Mouse (Mus musculus): ENCODE results near the gene Rpl37.

Gene Rpl37

DNA sequence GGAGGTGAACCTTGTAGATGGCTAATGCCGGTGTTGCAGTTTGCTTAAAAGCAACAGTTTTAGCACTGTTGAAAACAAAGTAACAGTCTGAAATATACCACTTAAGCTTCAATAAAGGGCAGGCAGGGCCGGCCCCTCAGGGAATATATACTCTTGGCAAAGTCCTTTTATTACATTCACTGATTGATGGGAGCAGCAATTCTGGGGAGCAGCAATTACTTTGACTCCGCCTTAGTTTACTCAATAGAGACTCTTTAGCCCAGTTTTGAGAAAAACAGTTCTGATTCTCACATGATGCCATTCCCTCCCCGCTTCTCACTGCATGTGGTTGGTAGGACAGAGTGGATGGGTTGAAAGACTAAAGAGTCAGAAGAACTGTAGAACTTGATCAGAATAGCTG lies 32.7 kb downstream of the Rpl37 start:
- no peak for DNase-seq (ENCODE audit: inconsistent ontology term)

DNA sequence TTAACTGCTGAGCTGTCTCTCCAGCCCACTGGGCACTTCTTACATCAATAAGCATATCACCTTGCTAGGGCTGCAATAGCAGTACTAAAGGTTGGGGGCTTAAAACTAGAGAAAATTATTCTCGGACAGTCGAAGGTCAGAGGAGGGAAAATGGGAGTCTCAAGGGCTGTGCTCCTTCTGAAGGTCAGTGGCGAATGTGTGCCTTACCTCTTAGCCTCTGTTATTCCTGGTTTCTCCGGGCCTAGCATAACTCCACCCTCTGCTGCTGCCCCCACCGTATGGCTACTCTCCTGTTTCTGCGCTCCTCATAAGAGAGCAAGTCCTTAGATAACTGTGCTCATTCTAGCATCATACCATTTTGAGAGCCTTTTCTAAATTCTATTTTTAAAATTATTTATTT lies 35.7 kb downstream of the Rpl37 start:
- no peak for DNase-seq (ENCODE audit: inconsistent ontology term)

DNA sequence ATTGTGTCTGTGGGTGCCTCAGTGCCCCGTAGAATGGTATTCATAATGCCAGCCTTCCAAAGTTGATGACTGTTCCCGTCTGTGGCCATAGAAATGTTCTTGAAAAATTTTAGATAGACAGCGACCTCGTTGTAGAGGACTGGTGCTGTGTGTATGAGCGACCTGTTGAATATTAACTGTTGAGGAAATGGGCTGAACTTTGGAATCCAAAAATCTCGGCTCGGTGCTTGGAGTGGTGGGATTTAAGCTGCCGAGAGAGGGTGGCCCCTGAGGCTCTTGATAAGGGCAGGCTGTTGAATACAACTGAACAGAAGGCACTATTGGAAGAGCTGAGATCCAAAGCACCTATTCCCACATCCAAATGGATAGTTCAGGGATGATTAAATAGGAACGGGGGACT lies 38.2 kb downstream of the Rpl37 start:
- DNase-seq (ENCODE audit: inconsistent ontology term), result no peak

DNA sequence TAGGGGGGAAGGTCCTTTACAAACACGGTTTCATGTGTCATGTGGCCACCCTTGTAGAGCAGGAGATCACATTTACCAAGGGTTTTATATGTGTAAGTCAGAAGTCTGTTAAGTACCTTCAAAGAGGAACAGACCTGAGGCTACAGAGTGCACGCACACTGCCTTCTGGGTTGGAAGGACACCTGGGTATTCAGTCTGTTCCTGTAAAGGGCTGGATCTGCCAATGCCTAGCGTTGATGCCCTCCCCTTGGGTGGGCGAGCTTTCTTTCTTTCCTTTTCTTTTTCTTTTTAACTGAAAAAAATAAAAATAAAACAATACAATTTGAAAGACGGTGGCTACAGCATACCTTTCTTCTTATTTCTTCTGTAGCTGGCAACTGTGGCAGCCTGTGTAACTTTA lies 38.6 kb downstream of the Rpl37 start:
- no peak for DNase-seq (ENCODE audit: inconsistent ontology term)

DNA sequence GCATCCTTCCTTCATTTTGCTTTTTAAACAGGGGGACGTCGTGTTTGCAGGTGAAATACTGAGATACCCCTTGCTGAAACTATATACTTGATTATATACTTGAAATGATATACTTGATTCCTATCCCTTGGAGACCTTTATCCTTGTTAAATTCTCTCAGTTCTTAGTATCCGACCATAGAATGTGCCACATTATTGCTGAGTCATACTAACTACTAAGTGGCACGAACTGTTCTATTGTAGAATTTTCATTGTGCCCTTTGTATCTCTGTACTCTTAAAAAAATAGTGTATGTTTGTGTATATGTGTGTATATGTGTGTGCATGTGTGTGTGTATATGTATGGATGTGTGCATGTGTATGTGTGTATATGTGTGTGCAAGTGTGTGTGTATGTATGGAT lies 39.9 kb downstream of the Rpl37 start:
- DNase-seq (ENCODE audit: inconsistent ontology term), result no peak

DNA sequence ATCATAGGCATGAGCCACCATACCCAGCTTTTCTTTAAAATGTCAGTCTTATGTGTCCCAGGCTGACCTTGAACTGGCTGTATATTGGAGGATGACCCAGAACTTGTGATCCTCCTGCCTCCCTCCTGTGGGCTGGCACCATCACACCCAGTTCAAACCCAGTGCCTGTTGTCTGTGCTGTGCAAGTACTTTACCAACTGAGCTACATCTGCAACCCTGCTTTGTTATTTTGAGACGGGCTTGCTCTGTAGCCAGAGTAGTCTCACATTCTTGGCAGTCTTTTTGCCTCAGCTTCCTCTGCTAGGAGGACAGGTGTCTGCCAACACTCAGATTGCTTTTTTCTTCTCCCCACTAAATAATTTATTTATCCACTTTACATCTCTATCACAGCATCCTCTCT lies 40.9 kb downstream of the Rpl37 start:
- no peak for DNase-seq (ENCODE audit: inconsistent ontology term)

DNA sequence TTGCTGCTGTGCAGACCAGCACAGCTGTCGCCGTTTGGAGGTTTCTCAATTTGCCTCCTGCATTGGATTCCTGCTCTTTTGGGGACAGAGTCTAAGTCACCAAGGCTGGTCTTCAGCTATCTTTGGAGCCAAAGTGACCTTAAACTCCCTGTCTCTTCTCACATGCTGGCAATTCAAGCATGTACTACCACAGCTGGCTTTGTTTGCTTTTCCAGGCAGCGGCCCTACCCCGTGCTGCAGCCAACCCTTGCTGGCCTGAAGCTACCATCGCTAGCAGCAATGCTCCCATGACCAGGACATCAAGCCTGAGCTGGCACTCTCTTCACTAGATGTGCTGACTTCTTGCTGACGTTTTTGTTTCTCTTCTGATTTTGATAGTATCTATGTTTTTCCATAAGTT lies 42.4 kb downstream of the Rpl37 start:
- DNase-seq (ENCODE audit: inconsistent ontology term), result no peak

DNA sequence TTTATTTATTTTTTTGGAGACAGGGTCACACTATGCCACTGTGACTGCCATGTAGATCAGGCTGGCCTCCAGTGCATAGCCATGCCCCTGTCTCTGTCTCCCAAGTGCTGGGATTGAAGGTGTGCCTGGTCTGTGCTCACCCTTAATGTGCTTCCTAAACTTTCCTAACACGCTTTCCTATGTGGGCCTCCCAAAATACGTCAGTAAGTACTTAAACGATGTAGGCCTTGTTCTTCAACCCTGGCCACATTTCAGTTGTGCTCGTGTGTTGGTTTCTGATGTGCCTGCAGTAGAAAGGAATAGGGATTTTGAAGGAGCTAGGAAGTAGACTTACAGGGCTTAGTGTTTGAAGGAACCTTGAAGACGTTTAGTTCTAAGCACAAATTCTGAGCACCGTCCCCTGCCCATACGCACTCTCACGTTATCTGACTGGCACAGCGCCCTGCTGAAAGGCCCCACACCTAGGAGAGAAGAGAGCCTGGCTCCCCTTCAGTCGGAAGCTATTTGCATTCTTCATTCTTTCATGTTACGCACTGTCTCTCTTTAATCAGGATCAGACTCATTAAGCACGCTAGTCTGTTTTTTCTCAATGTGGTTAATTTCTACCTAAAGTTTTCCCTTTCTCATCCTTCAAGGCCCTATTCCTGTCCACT lies 48.8 kb downstream of the Rpl37 start:
- DNase-seq (ENCODE audit: inconsistent ontology term), result no peak

All from Muller cell, postnatal 12 days (primary cell).